Mouse (Mus musculus): ENCODE results near the gene Zfp961.

DNA sequence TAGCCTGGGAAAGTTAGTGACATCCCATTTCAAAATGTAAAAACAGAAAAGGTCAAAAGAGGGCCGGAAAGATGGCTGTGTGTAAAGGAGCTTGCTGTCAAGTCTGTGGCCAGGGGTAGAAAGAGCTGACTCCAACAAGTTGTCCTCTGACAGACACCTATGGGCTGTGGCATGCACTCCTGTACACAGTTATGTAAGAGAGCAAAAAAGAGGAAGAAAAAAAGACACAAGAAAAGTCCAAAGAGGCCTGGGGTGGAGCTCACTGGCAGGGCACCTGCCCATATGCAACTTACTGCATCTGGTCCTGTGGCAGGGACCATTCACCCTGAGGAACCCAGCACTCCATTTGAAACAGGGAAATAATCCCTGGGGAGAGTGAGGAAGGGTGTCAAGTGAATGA is 91.7 kb downstream of the Zfp961 start:
- TF ChIP-seq CTCF (IDR thresholded peaks at IDR 0.05; ENCODE audit: extremely low read depth, insufficient read depth, low read length): no peak
- TF ChIP-seq POLR2A (IDR thresholded peaks at IDR 0.05; ENCODE audit: extremely low read depth, insufficient read depth, low read length): no peak
